Mouse (Mus musculus) spleen, adult 2 months (tissue): ENCODE results near the gene Phykpl. TPM values are rescaled to one million over a fixed set of nuclear protein-coding genes. Genes with fewer than 3 reads are reported as not detected.

ENCODE experiments used
- DNase-seq, 2 experiments: peaks; one replicate each; pipeline versions ENCODE4 v3.0.0 to v3.0.0-alpha.2; 2012 to 2021; ENCODE audit warnings: low spot score in 2 of 2, low read depth in 1 of 2
- H3K27ac ChIP-seq: fragments of 200-500 bp; 2 replicates; pipeline ENCODE4 v1.5.1; 2012; ENCODE audit warnings: low read length, inconsistent platforms; ENCODE audit not compliant: insufficient read depth
- H3K27me3 ChIP-seq: fragments of 200-500 bp; 2 replicates; pipeline ENCODE4 v1.6.1; 2012; ENCODE audit warnings: mild to moderate bottlenecking, moderate library complexity, low read length, inconsistent platforms; ENCODE audit not compliant: control insufficient read depth, insufficient read depth
- H3K36me3 ChIP-seq: fragments of 200-500 bp; 2 replicates; pipeline ENCODE4 v1.6.1; 2012; ENCODE audit warnings: mild to moderate bottlenecking, low read length, inconsistent platforms; ENCODE audit not compliant: control insufficient read depth, insufficient read depth
- H3K4me1 ChIP-seq: fragments of 200-500 bp; 2 replicates; pipeline ENCODE4 v1.6.1; 2011; ENCODE audit warnings: inconsistent platforms; ENCODE audit not compliant: control insufficient read depth, insufficient read depth, insufficient read length
- H3K4me3 ChIP-seq: fragments of 200-500 bp; 2 replicates; pipeline ENCODE4 v1.5.1; 2011; ENCODE audit warnings: mild to moderate bottlenecking, inconsistent platforms; ENCODE audit not compliant: insufficient read depth, insufficient read length; ENCODE audit errors: extremely low read depth
- CTCF ChIP-seq: fragments of 200-500 bp; IDR thresholded peaks from 2 replicates; pipeline ENCODE4 v1.5.1; 2011; ENCODE audit warnings: mild to moderate bottlenecking, inconsistent platforms; ENCODE audit not compliant: insufficient read depth, insufficient read length, insufficient replicate concordance; ENCODE audit errors: extremely low read depth
- POLR2A ChIP-seq: fragments of 200-500 bp; IDR thresholded peaks from 2 replicates; pipeline ENCODE4 v1.6.1; 2011; ENCODE audit warnings: low read depth, low read length, inconsistent platforms
- WGBS: fragments of 180-500 bp; shearing (Covaris S2); methylation state at CpG from one replicate; pipeline ENCODE4 v1.1.7; 2018; 5-methylcytosine and 5-hydroxymethylcytosine counted together
- polyA plus RNA-seq: library from polyadenylated mRNA; depleted of rRNA; stranded (reverse); fragments of >200 nt; gene quantifications from 2 replicates; pipeline ENCODE4 v1.2.3, GENCODE M21; 2012

The Phykpl gene
- polyA plus RNA-seq, 1 experiment = 13.2 TPM

DNA sequence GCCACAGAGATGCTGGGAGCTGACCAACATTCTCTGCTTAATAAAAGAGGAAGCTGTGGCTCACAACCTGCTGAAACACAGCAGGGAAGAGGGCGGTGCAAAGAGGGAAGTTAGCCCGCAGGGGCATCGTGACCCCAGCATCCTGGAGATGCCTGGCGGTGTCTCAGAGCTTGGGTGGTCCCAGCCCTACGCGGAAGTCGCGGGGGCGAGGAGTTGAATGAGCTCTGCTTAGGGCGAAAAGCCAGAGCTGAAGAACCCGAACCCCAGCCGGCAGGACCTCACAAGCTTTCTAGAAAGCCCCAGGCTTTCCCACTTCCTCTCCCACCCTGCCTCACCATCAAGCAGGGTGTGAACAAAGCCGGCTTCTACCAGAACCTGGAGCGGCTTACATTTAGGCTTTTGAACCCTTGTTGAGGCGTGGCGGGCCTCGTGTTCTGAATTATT, 53.4 kb downstream of the Phykpl start:
- H3K4me3 ChIP-seq = peak overlapping the region; percentile 41; the same call in 1 of the 2 replicates
- WGBS = under 1% methylated on average over 17 of the region's 17 CpGs
- peaks cover 8% of the 10 kb centered on the region; the same call in 1 of the 2 replicates for H3K4me1 ChIP-seq
- H3K27me3 ChIP-seq = no peaks in the 10 kb centered on the region
- peaks cover 1% of the 10 kb centered on the region for H3K36me3 ChIP-seq
- peak; percentile 64 to 69 for DNase-seq
- H3K27ac ChIP-seq = peak overlapping the region; percentile 85
- TF ChIP-seq CTCF (no peak), POLR2A (no peak)

DNA sequence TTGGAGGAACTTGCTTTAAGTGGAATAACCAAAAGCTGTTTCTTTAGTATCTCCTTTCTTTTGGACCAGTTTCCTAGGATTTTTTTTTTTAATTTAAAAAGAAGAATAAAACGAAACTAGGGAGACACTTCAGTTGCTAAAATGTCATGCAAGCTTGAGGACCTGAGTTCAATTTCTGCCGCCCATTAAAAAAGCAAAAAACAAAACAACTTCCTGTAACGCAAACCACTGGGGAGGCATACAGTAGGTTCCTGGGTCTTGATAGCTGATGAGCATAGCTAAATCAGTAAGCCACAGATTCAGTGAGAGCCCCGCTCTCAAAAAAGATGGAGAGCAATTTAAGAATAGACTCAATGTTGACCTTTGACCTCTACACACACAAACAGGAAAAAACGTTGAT, 53.9 kb downstream of the Phykpl start:
- TF ChIP-seq POLR2A = no peak
- no peak for TF ChIP-seq CTCF
- whole genome bisulfite sequencing = 21% methylated on average over 5 of the region's 5 CpGs
- H3K4me3 ChIP-seq = no peak overlapping the region
- H3K27ac ChIP-seq = peak overlapping the region; percentile 85
- no peak for DNase-seq
- no peaks in the 10 kb centered on the region for H3K27me3 ChIP-seq
- peaks cover 3% of the 10 kb centered on the region for H3K36me3 ChIP-seq
- peaks cover 13% of the 10 kb centered on the region; the same call in 1 of the 2 replicates for H3K4me1 ChIP-seq

DNA sequence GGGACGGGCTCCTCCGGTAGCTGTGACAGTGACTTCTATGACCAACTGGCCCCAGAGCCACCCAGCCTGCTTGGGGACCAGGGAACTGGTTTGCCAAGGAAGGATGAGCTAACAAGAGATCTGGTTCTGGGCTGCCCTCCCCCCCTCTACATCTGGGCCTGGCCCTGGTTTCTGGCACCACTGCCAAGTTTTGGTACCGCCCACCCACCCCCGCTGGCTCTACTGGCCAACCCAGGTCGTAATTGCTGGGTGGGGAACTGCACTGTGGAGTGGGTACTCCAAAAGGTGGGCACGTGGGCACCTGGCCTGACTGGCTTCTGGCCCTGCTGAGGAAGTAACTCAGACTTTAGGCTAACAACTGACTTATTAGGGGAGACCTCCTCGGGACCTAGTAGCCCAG, 56.2 kb downstream of the Phykpl start:
- no peak for DNase-seq

DNA sequence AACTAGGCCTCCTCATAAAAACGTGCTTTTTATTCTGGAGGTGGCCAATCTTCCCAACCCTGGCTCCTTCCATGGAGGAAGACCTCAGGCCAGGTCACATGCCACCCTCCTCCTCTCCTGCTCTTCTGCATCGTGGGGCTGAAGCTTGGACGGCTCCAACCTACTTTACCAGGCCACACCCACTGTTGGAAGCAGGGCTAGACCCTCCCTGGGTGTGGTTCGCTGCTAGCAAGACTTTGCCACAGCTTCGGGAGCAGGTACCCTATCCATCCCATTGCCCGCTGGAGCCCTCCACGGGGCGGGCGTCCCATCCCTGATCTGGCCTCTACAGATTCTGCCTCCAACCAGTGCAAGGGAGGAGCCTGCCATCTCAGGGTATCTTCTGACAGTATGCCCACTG, 58.6 kb downstream of the Phykpl start:
- TF ChIP-seq POLR2A = no peak
- TF ChIP-seq CTCF = no peak
- no peak overlapping the region for H3K27ac ChIP-seq
- no peaks in the 10 kb centered on the region for H3K27me3 ChIP-seq
- no peak for DNase-seq
- WGBS = 70% methylated on average over 9 of the region's 9 CpGs
- H3K36me3 ChIP-seq = peaks cover 6% of the 10 kb centered on the region
- no peak overlapping the region for H3K4me3 ChIP-seq
- peaks cover 39% of the 10 kb centered on the region for H3K4me1 ChIP-seq

More for the DNA sequence above, 56.2 kb downstream of the Phykpl start:
- WGBS = 77% methylated on average over 7 of the region's 7 CpGs
- Histone ChIP-seq H3K4me1 (peaks cover 29% of the 10 kb centered on the region), H3K4me3 (no peak overlapping the region), H3K27ac (no peak overlapping the region), H3K36me3 (peaks cover 6% of the 10 kb centered on the region), H3K27me3 (no peaks in the 10 kb centered on the region)
- no peak for TF ChIP-seq CTCF
- TF ChIP-seq POLR2A = no peak

DNA sequence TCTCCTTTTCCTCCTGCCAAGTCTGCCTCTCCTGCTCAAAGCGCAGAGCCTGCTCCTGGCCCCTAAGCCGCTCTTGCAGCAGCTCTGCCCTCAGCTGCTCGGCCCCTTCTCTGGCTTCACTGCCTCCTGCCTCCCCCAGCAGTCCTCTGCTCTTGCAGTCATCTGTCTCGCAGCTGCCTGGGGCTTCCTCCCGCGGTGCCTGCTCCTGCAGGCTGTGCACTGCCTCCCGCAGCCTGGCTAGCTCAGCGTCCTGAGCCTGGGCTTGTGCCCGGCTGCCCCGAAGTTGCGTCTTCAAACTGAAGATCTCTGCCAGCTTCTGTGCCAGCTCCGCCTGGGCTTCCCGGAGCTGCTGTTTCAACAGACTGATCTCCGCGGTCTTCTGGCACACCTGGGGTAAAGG, 59.2 kb downstream of the Phykpl start:
- WGBS = 18% methylated on average over 15 of the region's 15 CpGs
- peak in 1 of 2 experiments; percentile 33 for DNase-seq
- peaks cover 43% of the 10 kb centered on the region for H3K4me1 ChIP-seq
- peaks cover 6% of the 10 kb centered on the region for H3K36me3 ChIP-seq
- H3K27ac ChIP-seq = peak overlapping the region; percentile 91
- no peaks in the 10 kb centered on the region for H3K27me3 ChIP-seq
- TF ChIP-seq CTCF = no peak
- TF ChIP-seq POLR2A = no peak
- peak overlapping the region; percentile 40; the same call in 1 of the 2 replicates for H3K4me3 ChIP-seq

DNA sequence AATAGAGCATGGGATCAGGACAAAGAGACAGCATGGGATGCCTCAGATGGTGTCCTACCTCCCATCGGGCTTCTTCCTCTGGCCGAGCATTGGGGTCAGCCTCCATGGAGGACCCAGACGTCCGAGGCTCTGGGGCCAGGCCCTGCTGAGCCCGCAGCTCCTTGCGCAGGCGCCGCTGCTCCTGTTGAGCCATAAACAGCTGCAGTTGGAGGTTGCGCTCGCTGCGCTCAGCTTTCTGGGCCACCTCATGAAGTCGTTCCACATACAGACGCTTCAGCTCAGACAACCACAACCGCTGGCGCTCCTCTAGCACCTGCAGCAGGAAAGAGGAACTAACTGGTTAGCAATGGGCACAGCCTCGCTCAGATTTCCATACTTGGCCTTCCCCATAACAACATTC, 59.7 kb downstream of the Phykpl start:
- H3K4me1 ChIP-seq = peaks cover 47% of the 10 kb centered on the region
- no peaks in the 10 kb centered on the region for H3K27me3 ChIP-seq
- peak overlapping the region; percentile 91 for H3K27ac ChIP-seq
- 10% methylated on average over 16 of the region's 16 CpGs for WGBS
- H3K4me3 ChIP-seq = peak overlapping the region; percentile 40; the same call in 1 of the 2 replicates
- peaks cover 6% of the 10 kb centered on the region for H3K36me3 ChIP-seq
- peak; percentile 76 to 82 for DNase-seq
- TF ChIP-seq POLR2A (no peak), CTCF (no peak)

DNA sequence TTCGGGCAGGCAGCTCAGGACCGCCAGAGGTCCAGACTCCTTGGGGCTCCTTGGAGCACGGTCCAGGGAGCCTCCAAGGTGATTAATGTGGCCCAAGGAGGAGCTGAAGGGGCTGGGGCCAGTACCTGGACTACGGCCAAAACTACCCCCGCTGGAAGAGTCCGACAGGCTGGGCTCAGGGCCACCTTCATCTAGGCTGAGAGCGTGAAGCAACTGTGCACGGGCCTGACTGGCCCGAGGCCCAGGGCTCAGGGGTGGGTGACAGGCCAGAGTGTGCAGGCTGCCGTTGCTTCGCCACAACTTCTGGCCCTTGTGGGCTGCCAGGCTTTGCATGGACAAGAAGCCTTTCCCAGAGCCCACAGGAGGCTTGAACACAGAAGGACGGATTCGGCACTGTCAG, 60.7 kb downstream of the Phykpl start:
- TF ChIP-seq CTCF (no peak), POLR2A (no peak)
- Histone ChIP-seq H3K27ac (0 out of 2 replicates have a peak overlapping the region, but pooled peaks have one; percentile 87), H3K36me3 (peaks cover 6% of the 10 kb centered on the region), H3K4me1 (peaks cover 51% of the 10 kb centered on the region), H3K4me3 (no peak overlapping the region), H3K27me3 (no peaks in the 10 kb centered on the region)
- DNase-seq = no peak
- 87% methylated on average over 13 of the region's 13 CpGs for WGBS
